ENCODE assay signal across 36 mouse cellular contexts in the genomic region with DNA sequence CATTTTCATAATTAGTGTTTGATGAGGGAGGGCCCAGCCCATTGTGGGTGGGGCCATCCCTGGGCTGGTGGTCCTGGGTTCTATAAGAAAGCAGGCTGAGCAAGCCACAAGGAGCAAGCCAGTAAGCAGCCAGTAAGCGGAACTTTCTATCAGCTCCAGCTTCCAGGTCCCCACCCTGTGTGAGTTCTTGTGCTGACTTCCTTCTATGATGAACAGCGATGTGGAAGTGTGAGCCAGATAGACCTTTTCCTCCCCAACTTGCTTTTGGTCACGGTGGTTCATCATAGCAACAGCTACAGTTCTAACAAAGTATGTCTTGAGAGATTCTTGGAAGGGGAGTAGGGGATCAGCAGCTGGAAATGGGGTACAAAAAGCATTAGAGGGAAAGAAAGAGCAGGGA. TPM values are rescaled to one million over a fixed set of nuclear protein-coding genes. Genes with fewer than 3 reads are reported as not detected.
"Had no signal": no experiment of that assay in that cellular context is flagged by ENCODE, and none has a peak within 500 bp of the region (broad histone marks: within the 10 kb centered on the region; RNA-seq: fewer than 3 reads in every experiment).

No protein-coding gene starts in this region.

- H3K4me2 ChIP-seq: heart, embryonic 11.5 days; heart, embryonic 13.5 days; heart, embryonic 15.5 days; hindbrain, embryonic 12.5 days; hindbrain, embryonic 14.5 days; intestine, embryonic 15.5 days; limb, embryonic 12.5 days; liver, embryonic 12.5 days had no signal

- ATAC-seq: hindbrain, embryonic 16.5 days; inflammation-experienced regulatory T-cells, adult 6 months; intestine, embryonic 15.5 days; intestine, postnatal 0 days; liver, embryonic 12.5 days had no signal

- H3K36me3 ChIP-seq: heart, embryonic 13.5 days; heart, embryonic 15.5 days; hindbrain, embryonic 12.5 days; intestine, embryonic 15.5 days; limb, embryonic 10.5 days; limb, embryonic 12.5 days; liver, embryonic 12.5 days had no signal

- H3K27ac ChIP-seq: gastrocnemius, adult 2 months; heart, adult 2 months; heart, embryonic 13.5 days; heart, embryonic 15.5 days; hindbrain, embryonic 12.5 days; hindbrain, embryonic 14.5 days; intestine, embryonic 15.5 days; layer of hippocampus, adult 2 months; left cerebral cortex, adult 2 months; limb, embryonic 10.5 days; limb, embryonic 12.5 days; liver, embryonic 12.5 days; liver, embryonic 14.5 days had no signal

- H3K27me3 ChIP-seq: heart, embryonic 13.5 days; heart, embryonic 15.5 days; hindbrain, embryonic 12.5 days had no signal

- H3K9me3 ChIP-seq: heart, embryonic 13.5 days; heart, embryonic 15.5 days; hindbrain, embryonic 12.5 days; intestine, embryonic 15.5 days; limb, embryonic 10.5 days; limb, embryonic 12.5 days; liver, embryonic 12.5 days had no signal

- DNase-seq: gastrocnemius, adult 2 months; gastrocnemius, postnatal 10 days; gastrocnemius, postnatal 25 days; heart, adult 11 months; heart, adult 2 months; heart, postnatal 14 days; heart, postnatal 36 days; kidney, adult 18-20 months; kidney, adult 8-10 months; kidney, postnatal 10 days; kidney, postnatal 25 days; kidney, postnatal 4 days had no signal

- H3K9ac ChIP-seq: heart, embryonic 13.5 days; heart, embryonic 15.5 days; hindbrain, embryonic 12.5 days; hindbrain, embryonic 14.5 days; intestine, embryonic 15.5 days; limb, embryonic 12.5 days; liver, embryonic 12.5 days; liver, embryonic 14.5 days had no signal

- H3K4me3 ChIP-seq: gastrocnemius, adult 2 months; heart, adult 2 months; heart, embryonic 13.5 days; heart, embryonic 15.5 days; hindbrain, embryonic 12.5 days; intestine, embryonic 15.5 days; layer of hippocampus, adult 2 months; left cerebral cortex, adult 2 months; limb, embryonic 10.5 days; limb, embryonic 12.5 days; liver, embryonic 12.5 days had no signal

RNA-seq across cellular contexts. Expression of a gene that starts 8.1 kb away (rescaled TPM):
- total RNA-seq: gastrocnemius, adult 2 months; layer of hippocampus, adult 2 months; layer of hippocampus, postnatal 10 days; layer of hippocampus, postnatal 25 days; left cerebral cortex, postnatal 14 days; left cerebral cortex, postnatal 36 days had no signal
- polyA plus RNA-seq: limb, embryonic 12.5 days had no signal

RNA-seq across cellular contexts. Expression of a gene that starts 23.5 kb away (rescaled TPM):
- total RNA-seq: gastrocnemius, adult 2 months; gastrocnemius, postnatal 10 days; gastrocnemius, postnatal 25 days; heart, adult 2 months; heart, postnatal 14 days; heart, postnatal 36 days; hematopoietic stem cell, adult 5-6 weeks; layer of hippocampus, adult 2 months; layer of hippocampus, postnatal 25 days; left cerebral cortex, adult 2 months had no signal
- polyA plus RNA-seq: heart, adult 2 months; heart, embryonic 11.5 days; heart, embryonic 13.5 days; heart, embryonic 15.5 days; heart, postnatal 0 days; hindbrain, embryonic 14.5 days; hindbrain, embryonic 16.5 days; inflammation-experienced regulatory T-cells, adult 6 months; intestine, postnatal 0 days; kidney, embryonic 14.5 days; kidney, embryonic 16.5 days; limb, embryonic 10.5 days; limb, embryonic 12.5 days; limb, embryonic 14.5 days; liver, embryonic 12.5 days; liver, embryonic 14.5 days had no signal

RNA-seq across cellular contexts. Expression of a gene that starts 44.5 kb away (rescaled TPM):
- total RNA-seq: layer of hippocampus, adult 2 months; layer of hippocampus, postnatal 25 days; left cerebral cortex, adult 2 months; left cerebral cortex, postnatal 36 days had no signal
- polyA plus RNA-seq: heart, adult 2 months; hindbrain, embryonic 14.5 days; inflammation-experienced regulatory T-cells, adult 6 months had no signal
